Mouse (Mus musculus) megakaryocyte, embryonic 14.5 days (primary cell): ENCODE results near the gene Olfr1424.
"Not testable (repeated sequence)": the region's sequence is repeated elsewhere in the genome, so short reads cannot be mapped to it uniquely, and the experiment has no call there.

ENCODE experiments used
- FLI1 ChIP-seq: IDR thresholded peaks from 2 replicates; pipeline ENCODE4 v1.6.1; 2012; ENCODE audit warnings: low read length, inconsistent platforms, mixed read lengths
- GATA1 ChIP-seq: IDR thresholded peaks from 3 replicates; pipeline ENCODE4 v1.6.1; 2012; ENCODE audit warnings: mixed read lengths, low read length, inconsistent platforms, borderline replicate concordance

GRCm38 (mm10) chr19:12062582-12062981 is at the start of gene Olfr1424:
- not testable (repeated sequence) for TF ChIP-seq GATA1, FLI1
